Mouse (Mus musculus) E14TG2a.4 (cell line): ENCODE results near the gene Spsb1.

Source experiments
- H3K27me3 ChIP-seq: 2 replicates; pipeline ENCODE4 v1.6.1; 2014; ENCODE audit warnings: low read length, control low read depth; ENCODE audit not compliant: insufficient read depth
- H3K36me3 ChIP-seq: 2 replicates; pipeline ENCODE4 v1.6.1; 2014; ENCODE audit warnings: low read length, control low read depth; ENCODE audit not compliant: insufficient read depth
- H3K4me1 ChIP-seq: replicated peaks from 2 replicates; pipeline ENCODE4 v1.6.1; 2014; ENCODE audit warnings: low read depth, low read length, control low read depth
- H3K4me3 ChIP-seq: replicated peaks from 2 replicates; pipeline ENCODE4 v1.5.1; 2014; ENCODE audit warnings: mild to moderate bottlenecking, low read length
- H3K9me3 ChIP-seq: 2 replicates; pipeline ENCODE4 v1.6.1; 2014; ENCODE audit warnings: low read length, control low read depth
- CTCF ChIP-seq: conservative IDR thresholded peaks from 2 replicates; pipeline ENCODE4 v1.5.1; 2014; ENCODE audit warnings: low read length
- NANOG ChIP-seq: IDR thresholded peaks from 2 replicates; pipeline ENCODE4 v1.6.1; 2014; ENCODE audit warnings: borderline replicate concordance, low read length, mixed read lengths
- POU5F1 ChIP-seq: IDR thresholded peaks from 2 replicates; pipeline ENCODE4 v1.6.1; 2014; ENCODE audit warnings: low read length, borderline replicate concordance

Gene Spsb1

GRCm38 (mm10) chr4:149923014-149923413 lies 31.8 kb downstream of the Spsb1 start:
- H3K4me3 ChIP-seq: no peak overlapping the region

GRCm38 (mm10) chr4:149922121-149922718 lies 32.6 kb downstream of the Spsb1 start:
- H3K4me1 ChIP-seq: peaks cover 45% of the 10 kb centered on the region
- no peaks in the 10 kb centered on the region for H3K9me3 ChIP-seq
- TF ChIP-seq NANOG: no peak
- no peak for TF ChIP-seq POU5F1
- no peak for TF ChIP-seq CTCF
- H3K36me3 ChIP-seq: peaks cover 5% of the 10 kb centered on the region; the same call in 1 of the 2 replicates
- no peaks in the 10 kb centered on the region for H3K27me3 ChIP-seq
- peak overlapping the region; percentile 29; the same call in 1 of the 2 replicates for H3K4me3 ChIP-seq

More at GRCm38 (mm10) chr4:149923014-149923413, 31.8 kb downstream of the Spsb1 start:
- Histone ChIP-seq H3K27me3 (no peaks in the 10 kb centered on the region), H3K36me3 (peaks cover 10% of the 10 kb centered on the region; the same call in 1 of the 2 replicates), H3K9me3 (no peaks in the 10 kb centered on the region), H3K4me1 (peaks cover 42% of the 10 kb centered on the region)
- TF ChIP-seq NANOG (no peak), POU5F1 (no peak), CTCF (no peak)

- no peak for TF ChIP-seq POU5F1
- no peak for TF ChIP-seq NANOG
- no peak for TF ChIP-seq CTCF
Observed at GRCm38 (mm10) chr4:149920886-149921285, 34.0 kb downstream of the Spsb1 start.

GRCm38 (mm10) chr4:149918455-149919070 lies 36.3 kb downstream of the Spsb1 start:
- H3K4me3 ChIP-seq: no peak overlapping the region
- TF ChIP-seq POU5F1 (no peak), NANOG (no peak), CTCF (no peak)
- peaks cover 58% of the 10 kb centered on the region for H3K4me1 ChIP-seq
- H3K27me3 ChIP-seq: no peaks in the 10 kb centered on the region
- H3K36me3 ChIP-seq: peaks cover 5% of the 10 kb centered on the region; the same call in 1 of the 2 replicates
- no peaks in the 10 kb centered on the region for H3K9me3 ChIP-seq

More at GRCm38 (mm10) chr4:149920886-149921285, 34.0 kb downstream of the Spsb1 start:
- Histone ChIP-seq H3K4me3 (0 out of 2 replicates have a peak overlapping the region, but pooled peaks have one; percentile 23), H3K9me3 (no peaks in the 10 kb centered on the region), H3K36me3 (peaks cover 5% of the 10 kb centered on the region; the same call in 1 of the 2 replicates), H3K27me3 (no peaks in the 10 kb centered on the region), H3K4me1 (peaks cover 45% of the 10 kb centered on the region)

- H3K9me3 ChIP-seq: no peaks in the 10 kb centered on the region
- peaks cover 54% of the 10 kb centered on the region for H3K4me1 ChIP-seq
- no peak for TF ChIP-seq NANOG
- no peak for TF ChIP-seq CTCF
- peaks cover 5% of the 10 kb centered on the region; the same call in 1 of the 2 replicates for H3K36me3 ChIP-seq
- no peak overlapping the region for H3K4me3 ChIP-seq
- no peaks in the 10 kb centered on the region for H3K27me3 ChIP-seq
Observed at GRCm38 (mm10) chr4:149916831-149917230, 38.0 kb downstream of the Spsb1 start.

- H3K4me1 ChIP-seq: peaks cover 59% of the 10 kb centered on the region
- TF ChIP-seq POU5F1 (no peak), NANOG (no peak), CTCF (no peak)
- 0 out of 2 replicates have a peak overlapping the region, but pooled peaks have one; percentile 20 for H3K4me3 ChIP-seq
- H3K36me3 ChIP-seq: no peaks in the 10 kb centered on the region
- H3K27me3 ChIP-seq: no peaks in the 10 kb centered on the region
- H3K9me3 ChIP-seq: no peaks in the 10 kb centered on the region
Observed at GRCm38 (mm10) chr4:149913709-149914370, 41.0 kb downstream of the Spsb1 start.

GRCm38 (mm10) chr4:149912451-149912850 lies 42.4 kb downstream of the Spsb1 start:
- Histone ChIP-seq H3K4me3 (no peak overlapping the region), H3K27me3 (no peaks in the 10 kb centered on the region), H3K36me3 (no peaks in the 10 kb centered on the region), H3K4me1 (peaks cover 63% of the 10 kb centered on the region), H3K9me3 (no peaks in the 10 kb centered on the region)
- no peak for TF ChIP-seq NANOG
- TF ChIP-seq POU5F1: no peak
- no peak for TF ChIP-seq CTCF

GRCm38 (mm10) chr4:149910558-149910957 lies 44.3 kb downstream of the Spsb1 start:
- TF ChIP-seq CTCF (no peak), POU5F1 (no peak)
- H3K4me1 ChIP-seq: peaks cover 80% of the 10 kb centered on the region
- no peaks in the 10 kb centered on the region for H3K9me3 ChIP-seq
- no peak overlapping the region for H3K4me3 ChIP-seq
- H3K27me3 ChIP-seq: no peaks in the 10 kb centered on the region
- H3K36me3 ChIP-seq: peaks cover 12% of the 10 kb centered on the region
